Mouse (Mus musculus): ENCODE data around the gene Ccdc127. TPM values are rescaled to one million over a fixed set of nuclear protein-coding genes. Genes with fewer than 3 reads are reported as not detected.
A peak's percentile ranks its signal among the peaks of the same experiment; 100 is the strongest.

Ccdc127 gene
- 10 to 100 TPM; 47.7 to 51.1 TPM for total RNA-seq (2021)
- long read RNA-seq, experiment 1, full-length matches to known transcripts, result 58 of 61 reads
- long read RNA-seq, experiment 1, partial matches to known transcripts, result 1 of 61 reads
- long read RNA-seq, experiment 1, other reads (novel, unspliced or antisense), result 2 of 61 reads
- long read RNA-seq, experiment 2, full-length matches to known transcripts, result 57 of 63 reads
- long read RNA-seq, experiment 2, partial matches to known transcripts, result 1 of 63 reads
- long read RNA-seq, experiment 2, other reads (novel, unspliced or antisense), result 5 of 63 reads

DNA sequence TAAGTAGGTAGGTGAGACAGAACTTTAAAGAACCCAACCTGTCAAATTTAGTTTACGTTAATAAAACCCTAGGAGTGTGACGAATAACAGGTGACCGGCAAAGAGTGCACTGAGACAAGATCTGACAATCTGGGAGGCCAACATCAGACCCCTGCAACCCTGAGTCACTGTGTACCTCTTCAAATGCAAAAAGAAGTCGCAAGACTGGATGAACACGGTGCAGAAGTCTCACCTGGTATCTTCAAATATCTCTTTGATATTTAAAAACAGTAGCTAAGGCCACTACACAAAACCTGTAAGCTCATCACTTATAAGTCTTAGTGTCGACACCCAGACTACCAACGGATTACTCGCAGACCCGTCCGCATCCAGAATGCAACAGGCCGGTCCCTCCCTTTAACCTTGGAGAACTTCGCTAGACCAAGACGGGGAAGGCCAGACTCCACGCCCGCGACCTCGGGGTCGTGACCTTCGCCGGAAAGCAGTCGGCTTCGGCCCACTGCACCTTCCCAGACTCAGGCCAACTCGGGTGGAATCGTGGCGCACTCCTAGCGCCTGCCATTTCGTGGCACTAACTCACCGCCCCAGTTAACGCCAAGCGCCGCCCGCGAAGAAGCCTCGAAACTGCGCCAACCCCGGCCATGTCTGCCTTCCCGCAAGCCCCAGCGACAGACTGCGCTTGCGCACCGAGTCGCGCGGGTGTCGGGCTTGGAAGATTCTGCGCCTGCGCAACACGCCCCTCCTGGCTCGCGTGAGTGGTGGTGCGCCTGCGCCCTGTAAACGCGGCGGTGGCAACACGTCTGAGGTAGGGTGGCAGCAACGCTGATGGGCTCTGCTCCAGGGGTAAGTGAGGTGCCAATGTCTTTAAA is at the start of gene Ccdc127, which contains the start of gene Sdha:
Ccdc127 (plus strand) TSS at position 744 of the 869 bp plus-strand sequence.
Sdha (minus strand) TSS at position 715 of the 869 bp plus-strand sequence.
- DNase-seq (ENCODE audit: low spot score in 2 of 2), result peak; percentile 95 to 97

DNA sequence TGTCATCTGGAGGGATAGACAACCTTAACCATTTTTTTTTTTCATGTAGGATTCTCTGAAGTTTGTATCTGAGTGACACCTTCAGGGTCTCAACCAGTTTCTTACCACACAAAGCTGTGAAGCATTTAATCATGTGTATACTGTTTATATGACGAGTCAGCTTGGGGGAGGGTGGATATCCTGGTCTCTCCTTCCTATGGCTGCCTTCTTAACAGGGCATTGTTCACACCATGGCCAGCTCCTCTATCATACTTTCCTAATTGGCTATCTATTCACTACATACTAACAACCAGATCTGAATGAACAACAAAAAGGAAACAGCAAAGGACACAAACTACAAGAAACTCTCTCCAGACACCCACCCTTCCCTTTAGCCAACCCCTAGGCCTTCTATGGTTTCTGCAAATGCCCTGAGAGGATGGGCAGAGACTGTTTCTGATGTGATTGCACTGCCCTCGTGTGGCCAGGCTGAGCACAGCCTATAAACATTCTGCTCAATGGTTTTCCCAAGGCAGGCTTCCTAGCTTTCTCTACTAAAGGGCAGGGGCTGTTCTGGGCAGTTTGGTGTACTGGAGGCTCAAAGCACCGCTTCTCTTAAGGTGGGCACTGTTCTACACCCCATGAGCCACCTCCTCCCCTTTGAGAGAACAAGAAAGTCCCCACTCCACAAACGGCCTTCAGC is 49.0 kb upstream of the Ccdc127 start:
- peak; percentile 38 to 57 for DNase-seq (ENCODE audit: low spot score in 2 of 2)

DNA sequence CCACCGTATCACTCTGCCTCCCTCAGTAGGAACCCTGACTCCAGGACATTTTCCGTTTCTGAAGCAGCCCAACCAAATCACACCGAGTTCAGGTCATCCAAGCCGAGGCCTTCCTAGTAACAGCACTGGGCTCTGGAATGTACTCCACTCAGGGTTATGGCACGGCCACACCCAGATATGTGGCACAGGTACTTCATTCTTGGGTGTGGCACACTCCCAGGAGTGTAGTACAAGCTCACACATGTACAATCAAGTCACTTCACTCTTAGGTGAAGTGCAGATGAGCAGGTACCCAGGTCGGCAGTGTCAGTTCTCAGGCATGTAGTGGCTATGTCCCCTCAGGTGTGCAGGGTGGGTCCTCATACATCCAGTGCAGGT is 48.5 kb upstream of the Ccdc127 start:
- DNase-seq (ENCODE audit: low spot score in 2 of 2), result no peak

DNA sequence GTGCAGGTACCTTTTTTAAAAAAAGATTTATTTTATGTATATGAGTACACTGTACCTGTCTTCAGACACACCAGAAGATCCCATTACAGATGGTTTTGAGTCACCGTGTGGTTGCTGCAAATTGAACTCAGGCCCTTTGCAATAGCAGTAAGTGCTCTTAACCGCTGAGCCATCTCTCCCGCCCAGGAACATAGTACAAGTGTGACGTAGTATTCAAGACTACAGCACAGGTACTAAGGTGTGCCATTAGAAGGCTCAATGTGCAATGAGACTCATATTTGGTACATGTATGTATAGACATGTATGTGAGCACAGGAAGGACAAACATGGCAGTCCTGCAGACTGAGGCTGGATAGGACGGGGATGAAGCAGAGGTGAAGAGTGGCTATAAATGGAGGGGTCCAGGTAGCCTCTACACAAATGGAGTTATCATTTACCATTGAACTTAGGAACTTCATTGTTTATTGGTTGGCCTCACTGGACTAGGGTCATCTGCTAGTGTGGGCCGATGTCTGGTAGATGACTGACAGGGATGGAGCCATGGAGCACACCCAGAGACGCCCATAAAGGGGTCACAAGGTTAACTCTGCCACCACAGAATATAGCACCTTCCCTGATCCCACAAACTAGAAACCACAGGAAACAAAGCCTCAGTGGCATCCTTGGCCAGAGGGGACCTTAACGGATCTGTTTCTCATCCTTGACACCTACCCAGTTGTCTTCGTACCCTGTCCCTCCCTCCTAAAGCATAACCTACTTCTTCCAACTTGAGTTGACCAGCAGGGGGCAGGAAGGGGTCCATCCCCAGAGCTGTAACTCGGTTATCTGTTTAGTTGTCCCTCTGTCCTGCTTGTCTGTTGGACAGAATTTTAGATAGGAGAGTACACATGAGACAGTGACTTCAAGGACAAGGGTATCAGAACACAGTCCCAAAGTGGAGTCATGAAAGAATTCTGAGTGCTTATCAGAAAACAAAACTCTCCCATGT is 47.8 kb upstream of the Ccdc127 start:
- DNase-seq (ENCODE audit: low spot score in 2 of 2), result no peak

DNA sequence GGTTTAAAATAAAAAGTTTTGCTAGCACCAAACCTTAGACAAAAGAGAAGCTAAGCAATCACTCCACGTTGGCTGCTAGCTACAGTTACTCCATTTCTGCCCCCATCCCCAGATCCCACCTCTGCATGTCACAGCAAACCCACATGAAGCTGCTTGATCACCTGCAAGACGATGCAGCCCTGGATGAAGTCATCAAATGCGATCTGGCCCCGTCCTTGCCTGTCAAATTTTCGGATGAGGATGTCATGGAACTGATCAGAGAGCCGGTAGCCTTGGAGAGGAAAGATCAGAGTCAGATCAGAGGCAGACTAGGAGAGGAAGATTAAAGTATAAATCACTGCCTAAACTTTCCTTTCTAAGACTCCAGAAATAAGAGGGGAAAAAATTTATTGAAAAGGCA is 44.7 kb upstream of the Ccdc127 start:
- no peak for DNase-seq (ENCODE audit: low spot score in 2 of 2)

DNA sequence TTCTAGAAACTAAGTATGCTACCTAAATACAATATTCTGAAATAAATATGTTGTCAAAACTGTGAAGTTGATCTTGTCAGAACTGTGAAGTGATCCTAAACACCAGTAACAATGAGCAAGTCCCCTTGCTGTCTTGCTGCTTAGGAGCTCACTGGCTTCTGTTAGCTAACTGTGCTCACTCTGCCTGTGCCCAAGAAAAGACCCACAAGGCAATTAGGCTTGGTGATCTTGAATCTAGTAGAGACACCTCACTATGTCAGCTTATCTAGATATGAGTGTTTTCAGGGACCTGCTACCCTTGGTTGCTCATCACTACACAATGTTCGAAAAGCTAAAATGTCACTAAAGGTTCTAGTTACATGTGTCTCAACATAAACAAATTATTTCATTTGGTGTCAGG is 44.3 kb upstream of the Ccdc127 start:
- no peak for DNase-seq (ENCODE audit: low spot score in 2 of 2)

DNA sequence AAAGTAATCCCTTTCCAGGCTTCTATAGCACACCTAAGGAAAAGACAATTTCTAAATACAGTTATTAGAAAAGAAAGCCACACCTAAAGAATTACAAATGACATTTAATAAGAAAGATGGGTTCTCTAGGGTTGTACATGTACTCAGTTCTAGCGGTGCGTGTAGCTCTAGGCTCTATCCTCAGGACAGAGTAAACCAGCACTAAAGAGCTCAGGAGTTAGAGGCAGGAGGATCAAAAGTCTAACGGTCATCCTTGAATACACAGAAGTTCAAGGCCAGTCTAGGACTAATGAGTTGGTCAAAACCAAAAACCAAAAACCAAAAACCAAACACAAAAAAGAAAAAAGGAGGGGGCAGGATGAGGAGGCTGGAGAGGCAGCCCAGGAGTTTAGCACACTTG is 35.5 kb upstream of the Ccdc127 start:
- DNase-seq (ENCODE audit: low spot score in 2 of 2), result no peak

DNA sequence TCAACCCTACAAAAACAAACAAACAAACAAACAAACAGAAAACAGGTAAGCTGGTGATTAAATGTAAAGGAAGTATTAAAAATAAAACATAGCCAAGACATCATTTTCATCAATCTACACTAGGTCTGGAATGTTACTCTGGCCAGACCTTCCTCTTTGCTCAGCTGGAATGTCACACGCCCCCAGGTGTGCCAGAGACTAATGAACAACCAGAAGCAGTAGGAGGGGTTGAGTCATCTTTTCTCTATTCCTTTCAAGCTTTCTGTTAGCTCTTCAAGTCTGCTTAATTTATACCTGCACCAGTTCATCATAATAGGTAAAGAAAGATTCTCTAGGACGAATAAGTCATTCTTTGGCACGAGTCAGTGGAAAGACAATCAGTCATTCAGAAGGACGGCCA is 33.7 kb upstream of the Ccdc127 start:
- DNase-seq (ENCODE audit: low spot score in 2 of 2), result no peak

DNA sequence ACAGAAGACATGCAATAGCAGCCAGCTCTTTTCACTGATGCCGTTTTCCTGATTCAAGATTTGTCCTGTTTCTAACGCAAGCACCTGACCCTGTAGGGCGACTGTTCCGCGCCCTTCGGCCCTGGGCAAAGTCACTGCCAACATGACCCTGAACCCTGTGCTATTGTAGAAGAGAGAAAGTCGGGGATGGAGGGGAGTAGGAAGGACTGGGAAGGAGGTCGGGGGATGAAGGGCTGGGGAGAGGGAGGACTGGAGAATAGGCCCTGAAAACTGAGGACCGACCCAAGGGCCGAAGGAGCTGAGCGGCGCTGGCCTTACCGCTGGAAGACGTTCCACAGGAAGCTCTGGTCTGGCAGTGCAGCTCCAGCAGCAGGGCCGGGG is 33.3 kb upstream of the Ccdc127 start:
- DNase-seq (ENCODE audit: low spot score in 2 of 2), result no peak

DNA sequence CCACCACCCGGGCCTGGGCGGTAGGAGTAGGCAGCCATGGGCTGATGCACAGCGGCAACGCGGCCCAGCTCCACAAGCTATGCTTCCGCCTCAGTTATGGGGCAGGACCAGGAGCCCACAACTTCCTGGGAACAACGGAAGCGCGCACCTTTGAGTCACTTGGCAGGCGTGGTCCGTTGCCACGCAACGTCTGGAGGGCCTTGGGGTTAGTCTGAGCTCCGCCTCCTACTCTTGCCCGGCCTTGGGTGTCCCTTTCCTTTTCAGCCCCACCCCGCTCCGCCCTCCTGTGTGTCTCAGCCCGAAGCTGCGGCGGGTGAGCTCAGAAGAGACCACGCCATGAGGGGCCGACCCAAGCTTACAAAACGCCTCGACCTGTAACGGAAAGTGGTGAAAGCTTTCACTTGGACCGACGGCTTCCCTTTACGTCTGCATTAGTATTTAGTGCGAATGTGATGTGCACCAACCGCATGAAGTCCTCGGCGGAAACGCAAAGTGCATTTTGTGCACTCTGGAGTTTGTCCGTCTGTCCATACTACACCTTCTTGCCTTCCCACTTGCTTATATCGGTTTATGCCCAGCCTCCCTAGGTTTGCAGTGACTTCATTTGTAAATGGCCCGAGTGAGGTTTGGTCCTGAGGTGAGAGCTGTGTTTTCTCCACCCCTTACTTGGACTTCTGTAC is 32.8 kb upstream of the Ccdc127 start, which contains the start of gene Pdcd6:
Pdcd6 (minus strand) TSS at position 411 of the 680 bp plus-strand sequence.
- DNase-seq (ENCODE audit: low spot score in 2 of 2), result peak; percentile 79 to 88

DNA sequence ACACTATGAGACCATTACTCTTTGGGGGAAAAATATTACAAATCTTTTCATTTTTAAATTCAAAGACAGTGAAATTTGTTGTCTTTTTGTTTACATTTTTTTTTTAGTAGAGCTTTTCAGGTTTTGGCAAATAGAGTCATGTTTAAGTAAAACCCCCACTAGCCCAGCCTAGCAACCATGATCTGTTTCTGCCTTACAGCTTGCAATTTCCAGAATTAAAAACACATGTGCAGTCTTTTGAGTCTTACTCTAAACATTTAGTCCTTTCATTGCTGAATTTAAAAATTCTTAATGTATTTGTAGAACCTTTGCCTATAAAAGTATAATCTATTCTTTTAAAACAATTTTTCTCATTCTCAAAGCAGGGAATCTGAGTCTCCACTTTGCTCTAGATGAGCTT is 20.8 kb upstream of the Ccdc127 start:
- DNase-seq (ENCODE audit: low spot score in 2 of 2), result no peak

DNA sequence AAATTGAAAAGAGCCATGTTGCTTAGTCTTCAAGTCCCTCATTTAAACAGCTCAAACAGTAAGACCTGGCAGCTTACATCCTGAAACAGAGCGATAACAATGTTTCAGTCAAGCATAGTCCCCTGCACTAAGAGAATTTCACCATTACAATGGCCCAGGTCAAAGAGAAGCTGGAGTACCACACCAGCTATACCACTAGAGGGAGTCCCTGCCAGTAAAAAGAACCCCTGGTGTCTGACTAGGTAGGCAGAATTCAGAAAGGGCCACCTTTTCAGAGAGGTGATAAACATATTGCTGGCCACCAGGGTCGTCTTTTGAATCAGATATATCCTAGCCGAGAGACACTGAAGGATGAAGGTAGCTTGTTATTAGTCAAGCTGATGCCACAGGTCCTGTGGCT is 9.1 kb upstream of the Ccdc127 start:
- DNase-seq (ENCODE audit: low spot score in 2 of 2), result peak in 1 of 2 experiments; percentile 17

DNA sequence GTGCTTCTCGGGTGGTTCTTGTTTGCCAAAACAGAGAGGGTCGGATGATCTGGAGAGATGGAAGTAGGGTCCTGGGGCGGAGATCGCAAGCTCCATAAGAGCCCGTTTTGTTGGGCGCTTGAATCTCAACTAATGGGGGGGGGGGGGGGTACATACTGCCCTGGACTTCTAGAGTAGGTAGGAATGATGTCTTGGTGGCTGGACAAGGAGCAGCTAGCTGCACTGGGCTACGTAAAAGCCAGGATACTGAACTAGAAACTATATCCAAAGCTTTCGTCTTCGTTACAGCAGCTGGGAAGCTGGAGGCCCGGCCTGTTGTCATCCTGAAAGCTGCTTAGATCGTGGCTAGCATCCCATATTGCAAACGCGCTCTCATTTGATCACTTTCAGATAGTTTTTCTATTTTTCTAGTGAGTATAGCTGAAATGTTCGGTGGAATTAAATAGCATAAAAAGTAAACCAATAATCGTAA is 362 bp downstream of the Ccdc127 start:
- DNase-seq (ENCODE audit: low spot score in 2 of 2), result no peak

DNA sequence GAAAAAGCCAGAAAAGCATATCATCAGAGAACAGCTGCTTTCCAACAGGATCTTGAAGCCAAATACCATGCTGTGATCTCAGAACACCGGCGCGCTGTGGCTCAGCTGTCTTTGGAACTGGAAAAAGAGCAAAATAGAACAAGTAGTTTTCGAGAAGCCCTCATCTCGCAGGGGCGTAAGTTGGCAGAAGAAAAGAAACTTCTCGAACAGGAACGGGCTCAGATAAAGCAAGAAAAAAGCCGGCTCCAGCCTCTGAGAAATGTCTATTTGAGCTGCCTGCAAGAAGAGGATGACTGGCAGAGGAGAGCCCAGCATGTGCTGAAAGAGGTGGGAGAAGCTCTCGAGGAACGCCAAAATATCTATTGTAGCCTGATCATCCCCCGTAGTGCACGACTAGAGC is 6.4 kb downstream of the Ccdc127 start:
- no peak for DNase-seq (ENCODE audit: low spot score in 2 of 2)

DNA sequence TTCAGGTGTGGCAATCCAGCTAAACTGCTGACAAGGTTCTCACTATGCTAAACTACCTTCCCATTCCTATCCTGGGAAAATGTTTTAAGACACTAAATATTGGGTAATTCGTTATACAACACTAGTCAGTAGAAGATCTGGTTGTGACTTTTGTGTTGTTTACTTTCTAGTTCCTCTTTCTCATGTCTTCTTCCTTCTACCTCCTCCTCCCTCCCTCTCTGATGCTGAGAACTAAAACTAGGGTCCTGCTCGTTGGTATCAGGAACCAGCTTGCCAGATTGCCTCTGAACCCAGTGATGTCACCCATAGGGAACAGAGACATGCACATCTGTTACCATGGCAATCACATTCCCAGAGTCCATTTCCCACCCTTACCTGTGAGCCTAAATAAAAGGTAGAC is 12.1 kb downstream of the Ccdc127 start:
- DNase-seq (ENCODE audit: low spot score in 2 of 2), result no peak

DNA sequence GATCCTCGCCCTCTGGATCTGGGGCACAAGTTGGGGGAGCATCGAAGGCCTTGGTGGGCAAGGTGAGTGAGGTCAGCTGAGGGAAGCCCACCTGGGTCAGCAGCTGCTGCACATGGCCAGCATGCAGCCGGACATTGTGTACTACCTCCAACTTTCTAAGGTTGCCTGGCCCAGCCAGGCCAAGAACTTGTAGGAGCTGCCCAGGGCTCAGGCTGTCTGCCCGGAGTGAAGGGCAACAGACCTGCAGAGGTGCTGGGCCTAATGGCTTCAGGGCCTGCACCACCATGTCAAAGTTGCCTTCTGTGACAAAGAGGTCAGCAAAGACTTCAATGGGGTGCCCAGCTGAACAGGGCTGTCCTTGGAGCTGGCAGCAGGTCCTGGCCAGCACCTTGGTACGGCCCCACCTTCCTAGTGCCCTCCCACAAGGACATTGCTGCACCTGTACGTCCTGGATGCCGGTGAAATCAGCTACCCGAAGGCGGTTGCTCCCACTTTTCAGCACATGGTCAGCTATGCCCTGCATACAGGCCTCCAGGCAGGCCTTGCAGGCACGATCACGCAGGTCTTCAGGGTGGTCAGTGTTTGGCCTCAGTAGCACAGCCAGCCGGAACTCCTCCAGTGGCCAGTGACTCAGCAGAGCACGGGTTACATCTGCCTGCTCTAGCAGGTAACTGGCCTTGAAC is 13.2 kb downstream of the Ccdc127 start:
- peak in 1 of 2 experiments; percentile 13 for DNase-seq (ENCODE audit: low spot score in 2 of 2)

DNA sequence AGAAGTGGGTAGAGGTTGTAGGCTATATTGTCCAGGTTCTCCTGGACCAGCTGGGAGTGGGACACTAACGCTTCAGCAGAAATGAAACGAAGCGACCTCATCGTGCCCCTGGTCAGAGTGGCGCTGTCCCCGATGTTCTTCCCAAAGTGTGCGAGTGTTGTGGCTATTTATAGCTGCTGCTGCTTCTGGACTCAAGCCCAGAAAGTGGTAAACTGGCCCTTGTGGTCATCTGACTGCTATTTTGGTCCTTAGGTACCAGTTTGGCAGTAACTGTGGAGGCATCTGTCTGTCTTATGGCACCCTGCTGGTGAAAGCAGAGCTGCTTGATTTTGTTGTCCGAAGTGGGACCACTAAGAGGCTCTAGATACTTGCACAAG is 13.7 kb downstream of the Ccdc127 start, which contains the start of gene Lrrc14b:
Lrrc14b (minus strand) TSS at position 147 of the 377 bp plus-strand sequence.
- peak in 1 of 2 experiments; percentile 16 for DNase-seq (ENCODE audit: low spot score in 2 of 2)

DNA sequence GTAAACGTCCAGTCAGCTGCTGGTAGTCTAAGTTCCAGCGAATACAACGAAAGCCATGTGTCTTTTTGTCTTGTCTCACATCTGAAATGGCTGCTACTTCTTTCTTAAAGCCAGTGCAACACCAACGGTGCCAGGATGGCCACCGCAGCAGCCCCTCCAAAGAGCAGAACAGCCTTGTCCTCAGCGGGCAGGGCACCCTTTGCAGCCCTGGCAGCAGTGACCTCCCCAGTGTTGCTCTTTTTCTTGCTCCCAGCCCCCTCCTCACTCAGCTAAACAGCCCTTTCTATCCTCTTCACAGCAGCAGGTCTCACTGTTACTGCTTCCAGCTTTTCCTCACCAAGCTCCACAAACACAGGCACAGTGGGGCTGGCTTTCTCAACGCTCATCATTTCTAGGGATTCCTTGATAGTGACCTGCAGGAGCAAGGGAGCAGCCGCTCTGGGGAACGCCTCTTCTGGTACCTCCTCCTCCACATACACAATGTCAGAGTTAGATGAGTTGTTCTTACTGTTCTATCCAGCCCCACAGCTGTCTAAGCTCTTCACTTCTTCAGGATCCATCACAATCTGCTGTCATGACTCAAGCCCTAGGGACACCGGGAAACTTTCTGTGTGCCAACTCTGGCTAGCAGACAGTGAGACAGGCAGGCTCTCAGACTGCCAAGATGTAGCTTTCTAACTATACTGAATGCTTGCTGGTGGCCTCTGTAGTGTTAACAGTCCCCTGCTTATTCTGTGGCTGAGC is 31.6 kb downstream of the Ccdc127 start:
- DNase-seq (ENCODE audit: low spot score in 2 of 2), result no peak

Measured in gastrocnemius, postnatal 4 days (tissue).